Mouse (Mus musculus): ENCODE results near the gene Dzip1. TPM values are rescaled to one million over a fixed set of nuclear protein-coding genes. Genes with fewer than 3 reads are reported as not detected.
A peak's percentile ranks its signal among the peaks of the same experiment; 100 is the strongest.

Gene Dzip1
- polyA plus RNA-seq, 1 experiment from 2014 or later: 88.6 TPM

GRCm38 (mm10) chr14:118858318-118858717 lies 66.9 kb downstream of the Dzip1 start:
- Histone ChIP-seq H3K27me3 (replicated peaks) (peaks cover 11% of the 10 kb centered on the region), H3K4me1 (peaks cover 13% of the 10 kb centered on the region), H3K4me2 (no peak overlapping the region), H3K36me3 (replicated peaks) (no peaks in the 10 kb centered on the region), H3K27ac (no peak overlapping the region), H3K9me3 (no peaks in the 10 kb centered on the region), H3K9ac (no peak overlapping the region), H3K4me3 (no peak overlapping the region)
- no peak for ATAC-seq (replicated peaks)
- WGBS: 75% methylated on average over 6 of the region's 6 CpGs

- H3K4me1 ChIP-seq: peaks cover 13% of the 10 kb centered on the region
- no peak overlapping the region for H3K4me2 ChIP-seq
- H3K9me3 ChIP-seq: no peaks in the 10 kb centered on the region
- WGBS: 84% methylated on average over 6 of the region's 6 CpGs
- H3K27me3 ChIP-seq (replicated peaks): peaks cover 19% of the 10 kb centered on the region
- ATAC-seq (replicated peaks): no peak
- no peak overlapping the region for H3K9ac ChIP-seq
- H3K27ac ChIP-seq: no peak overlapping the region
- no peak overlapping the region for H3K4me3 ChIP-seq
- H3K36me3 ChIP-seq (replicated peaks): no peaks in the 10 kb centered on the region
Observed at GRCm38 (mm10) chr14:118856563-118856962, 68.7 kb downstream of the Dzip1 start.

GRCm38 (mm10) chr14:118855141-118855800 lies 70.0 kb downstream of the Dzip1 start:
- WGBS: under 1% methylated on average over 28 of the region's 28 CpGs
- H3K9me3 ChIP-seq: no peaks in the 10 kb centered on the region
- H3K9ac ChIP-seq: peak overlapping the region; percentile 21
- peak overlapping the region; percentile 45 for H3K4me3 ChIP-seq
- peak; percentile 64 for ATAC-seq (replicated peaks)
- peaks cover 19% of the 10 kb centered on the region for H3K27me3 ChIP-seq (replicated peaks)
- no peaks in the 10 kb centered on the region for H3K36me3 ChIP-seq (replicated peaks)
- peaks cover 13% of the 10 kb centered on the region for H3K4me1 ChIP-seq
- no peak overlapping the region for H3K27ac ChIP-seq
- H3K4me2 ChIP-seq: peak overlapping the region; percentile 93

- 2% methylated on average over 48 of the region's 48 CpGs for WGBS
- Histone ChIP-seq H3K4me1 (peaks cover 13% of the 10 kb centered on the region), H3K9ac (peak overlapping the region; percentile 21), H3K27me3 (replicated peaks) (peaks cover 19% of the 10 kb centered on the region), H3K9me3 (no peaks in the 10 kb centered on the region), H3K4me2 (peak overlapping the region; percentile 93), H3K36me3 (replicated peaks) (no peaks in the 10 kb centered on the region), H3K27ac (no peak overlapping the region), H3K4me3 (peak overlapping the region; percentile 45)
- ATAC-seq (replicated peaks): peak; percentile 79
Observed at GRCm38 (mm10) chr14:118854371-118855114, 70.7 kb downstream of the Dzip1 start.

- peaks cover 16% of the 10 kb centered on the region for H3K27me3 ChIP-seq (replicated peaks)
- no peaks in the 10 kb centered on the region for H3K9me3 ChIP-seq
- 76% methylated on average over 6 of the region's 6 CpGs for WGBS
- H3K4me1 ChIP-seq: peaks cover 13% of the 10 kb centered on the region
- no peak overlapping the region for H3K9ac ChIP-seq
- H3K36me3 ChIP-seq (replicated peaks): no peaks in the 10 kb centered on the region
- H3K27ac ChIP-seq: no peak overlapping the region
- H3K4me2 ChIP-seq: no peak overlapping the region
- no peak for ATAC-seq (replicated peaks)
- H3K4me3 ChIP-seq: no peak overlapping the region
Observed at GRCm38 (mm10) chr14:118851496-118852107, 73.7 kb downstream of the Dzip1 start.

GRCm38 (mm10) chr14:118850696-118851035 lies 74.6 kb downstream of the Dzip1 start:
- Histone ChIP-seq H3K4me2 (no peak overlapping the region), H3K9ac (no peak overlapping the region), H3K4me1 (peaks cover 13% of the 10 kb centered on the region), H3K27ac (no peak overlapping the region), H3K9me3 (no peaks in the 10 kb centered on the region), H3K4me3 (no peak overlapping the region), H3K36me3 (replicated peaks) (no peaks in the 10 kb centered on the region), H3K27me3 (replicated peaks) (peaks cover 12% of the 10 kb centered on the region)
- no peak for ATAC-seq (replicated peaks)
- WGBS: 66% methylated on average over 4 of the region's 4 CpGs

GRCm38 (mm10) chr14:118850011-118850695 lies 75.1 kb downstream of the Dzip1 start:
- Histone ChIP-seq H3K36me3 (replicated peaks) (no peaks in the 10 kb centered on the region), H3K27ac (no peak overlapping the region), H3K4me3 (no peak overlapping the region), H3K27me3 (replicated peaks) (peaks cover 12% of the 10 kb centered on the region), H3K4me1 (peaks cover 9% of the 10 kb centered on the region), H3K9me3 (no peaks in the 10 kb centered on the region), H3K9ac (no peak overlapping the region), H3K4me2 (no peak overlapping the region)
- ATAC-seq (replicated peaks): no peak
- 83% methylated on average over 11 of the region's 11 CpGs for WGBS

- WGBS: 87% methylated on average over 7 of the region's 7 CpGs
- Histone ChIP-seq H3K9ac (no peak overlapping the region), H3K36me3 (replicated peaks) (no peaks in the 10 kb centered on the region), H3K9me3 (no peaks in the 10 kb centered on the region), H3K27me3 (replicated peaks) (peaks cover 8% of the 10 kb centered on the region; the same call in 1 of the 2 replicates), H3K27ac (no peak overlapping the region), H3K4me1 (no peaks in the 10 kb centered on the region), H3K4me3 (no peak overlapping the region), H3K4me2 (no peak overlapping the region)
- no peak for ATAC-seq (replicated peaks)
Observed at GRCm38 (mm10) chr14:118848171-118848570, 77.1 kb downstream of the Dzip1 start.

- no peaks in the 10 kb centered on the region for H3K9me3 ChIP-seq
- WGBS: 94% methylated on average over 10 of the region's 10 CpGs
- no peaks in the 10 kb centered on the region for H3K36me3 ChIP-seq (replicated peaks)
- ATAC-seq (replicated peaks): no peak
- no peak overlapping the region for H3K4me2 ChIP-seq
- H3K9ac ChIP-seq: no peak overlapping the region
- no peaks in the 10 kb centered on the region for H3K4me1 ChIP-seq
- H3K27ac ChIP-seq: no peak overlapping the region
- H3K27me3 ChIP-seq (replicated peaks): no peaks in the 10 kb centered on the region
- H3K4me3 ChIP-seq: no peak overlapping the region
Observed at GRCm38 (mm10) chr14:118846834-118847233, 78.4 kb downstream of the Dzip1 start.

GRCm38 (mm10) chr14:118842353-118842752 lies 82.9 kb downstream of the Dzip1 start:
- ATAC-seq (replicated peaks): no peak
- WGBS: 95% methylated on average over 3 of the region's 3 CpGs

GRCm38 (mm10) chr14:118840027-118840426 lies 85.2 kb downstream of the Dzip1 start:
- H3K36me3 ChIP-seq (replicated peaks): no peaks in the 10 kb centered on the region
- H3K4me1 ChIP-seq: no peaks in the 10 kb centered on the region
- H3K4me3 ChIP-seq: no peak overlapping the region
- H3K4me2 ChIP-seq: no peak overlapping the region
- H3K9me3 ChIP-seq: no peaks in the 10 kb centered on the region
- no peaks in the 10 kb centered on the region for H3K27me3 ChIP-seq (replicated peaks)
- WGBS: 100% methylated on average over 1 of the region's 1 CpGs
- no peak overlapping the region for H3K27ac ChIP-seq
- no peak; the same call in 1 of the 2 replicates for ATAC-seq (replicated peaks)
- H3K9ac ChIP-seq: no peak overlapping the region

More at GRCm38 (mm10) chr14:118842353-118842752, 82.9 kb downstream of the Dzip1 start:
- no peak overlapping the region for H3K4me2 ChIP-seq
- H3K9me3 ChIP-seq: no peaks in the 10 kb centered on the region
- no peak overlapping the region for H3K9ac ChIP-seq
- H3K36me3 ChIP-seq (replicated peaks): no peaks in the 10 kb centered on the region
- H3K27ac ChIP-seq: no peak overlapping the region
- no peaks in the 10 kb centered on the region for H3K4me1 ChIP-seq
- H3K27me3 ChIP-seq (replicated peaks): no peaks in the 10 kb centered on the region
- H3K4me3 ChIP-seq: no peak overlapping the region

- H3K4me3 ChIP-seq: no peak overlapping the region
- no peak overlapping the region for H3K27ac ChIP-seq
- ATAC-seq (replicated peaks): no peak
- no peaks in the 10 kb centered on the region for H3K9me3 ChIP-seq
- no peaks in the 10 kb centered on the region for H3K36me3 ChIP-seq (replicated peaks)
- WGBS: 47% methylated on average over 5 of the region's 5 CpGs
- no peaks in the 10 kb centered on the region for H3K27me3 ChIP-seq (replicated peaks)
- H3K9ac ChIP-seq: no peak overlapping the region
- no peak overlapping the region for H3K4me2 ChIP-seq
- H3K4me1 ChIP-seq: no peaks in the 10 kb centered on the region
Observed at GRCm38 (mm10) chr14:118839416-118839815, 85.8 kb downstream of the Dzip1 start.

All from midbrain, embryonic 15.5 days (tissue).